Mouse (Mus musculus) limb, embryonic 13.5 days (tissue): ENCODE data around the gene Olfr159. TPM values are rescaled to one million over a fixed set of nuclear protein-coding genes. Genes with fewer than 3 reads are reported as not detected.

Experiments used
- ATAC-seq: fragments of 200-750 bp; cut with Nextera tagmentation; 2 replicates; pipeline ENCODE4 v1.8.0; 2017; ENCODE audit warnings: low read depth, moderate number of reproducible peaks, moderate TSS enrichment; ENCODE audit not compliant: low FRiP score
- H3K27ac ChIP-seq: fragments of 300-500 bp; sonication (generic); 2 replicates; pipeline ENCODE4 v1.5.1; 2015; ENCODE audit warnings: inconsistent platforms, mild to moderate bottlenecking, moderate library complexity
- H3K27me3 ChIP-seq: fragments of 300-500 bp; sonication (generic); 2 replicates; pipeline ENCODE4 v1.6.1; 2015; ENCODE audit warnings: mild to moderate bottlenecking, inconsistent platforms
- H3K36me3 ChIP-seq: fragments of 300-500 bp; sonication (generic); 2 replicates; pipeline ENCODE4 v1.6.1; 2015; ENCODE audit warnings: inconsistent platforms, mild to moderate bottlenecking, moderate library complexity
- H3K4me1 ChIP-seq: fragments of 300-500 bp; sonication (generic); 2 replicates; pipeline ENCODE4 v1.6.1; 2015; ENCODE audit warnings: inconsistent platforms
- H3K4me2 ChIP-seq: fragments of 300-500 bp; sonication (generic); replicated peaks from 2 replicates; pipeline ENCODE4 v1.6.1; 2015; ENCODE audit warnings: inconsistent platforms, mild to moderate bottlenecking, moderate library complexity
- H3K4me3 ChIP-seq: fragments of 300-500 bp; sonication (generic); 2 replicates; pipeline ENCODE4 v1.5.1; 2015; ENCODE audit warnings: moderate library complexity, mild to moderate bottlenecking, inconsistent platforms
- H3K9ac ChIP-seq: fragments of 300-500 bp; sonication (generic); 2 replicates; pipeline ENCODE4 v1.6.1; 2015; ENCODE audit warnings: mild to moderate bottlenecking, inconsistent platforms
- H3K9me3 ChIP-seq: fragments of 300-500 bp; sonication (generic); 2 replicates; pipeline ENCODE4 v1.6.1; 2016; ENCODE audit warnings: inconsistent platforms
- WGBS: fragments of 180-500 bp; shearing (Covaris S2); methylation state at CpG from one replicate; pipeline ENCODE4 v1.1.7; 2015; 5-methylcytosine and 5-hydroxymethylcytosine counted together
- polyA plus RNA-seq: library from polyadenylated mRNA; unstranded; fragments of >200 nt; fragmentation: Nextera tagmentation; extraction: Ambion mirVana; gene quantifications from 2 replicates; pipeline ENCODE4 v1.2.1, GENCODE M21; 2015

Gene Olfr159
- polyA plus RNA-seq, 1 experiment from 2014 or later, result not detected

DNA sequence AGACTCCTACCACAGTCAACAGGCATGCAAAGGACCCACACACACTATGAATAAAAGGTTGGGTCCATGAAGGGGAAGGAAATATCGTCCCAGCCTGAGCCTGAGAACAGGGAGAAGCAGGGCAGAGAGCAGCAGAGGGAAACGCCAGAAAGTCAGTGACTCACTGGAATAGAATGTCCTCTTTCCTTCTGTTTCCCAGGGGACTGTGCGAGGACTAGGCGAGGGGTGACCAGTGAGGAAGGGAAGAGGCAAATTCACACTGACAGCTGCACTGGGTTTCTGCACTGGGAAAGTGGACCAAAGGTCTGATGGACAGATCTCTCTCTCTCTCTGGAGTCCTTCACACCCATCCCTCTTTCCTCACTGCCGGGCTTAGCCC is 42.2 kb downstream of the Olfr159 start:
- WGBS, result 43% methylated on average over 5 of the region's 5 CpGs
- Histone ChIP-seq H3K9me3 (no peaks in the 10 kb centered on the region), H3K9ac (0 out of 2 replicates have a peak overlapping the region, but pooled peaks have one; percentile 8), H3K4me2 (no peak overlapping the region), H3K4me3 (no peak overlapping the region), H3K27ac (no peak overlapping the region), H3K27me3 (no peaks in the 10 kb centered on the region), H3K4me1 (peaks cover 63% of the 10 kb centered on the region), H3K36me3 (no peaks in the 10 kb centered on the region)
- no peak for ATAC-seq

DNA sequence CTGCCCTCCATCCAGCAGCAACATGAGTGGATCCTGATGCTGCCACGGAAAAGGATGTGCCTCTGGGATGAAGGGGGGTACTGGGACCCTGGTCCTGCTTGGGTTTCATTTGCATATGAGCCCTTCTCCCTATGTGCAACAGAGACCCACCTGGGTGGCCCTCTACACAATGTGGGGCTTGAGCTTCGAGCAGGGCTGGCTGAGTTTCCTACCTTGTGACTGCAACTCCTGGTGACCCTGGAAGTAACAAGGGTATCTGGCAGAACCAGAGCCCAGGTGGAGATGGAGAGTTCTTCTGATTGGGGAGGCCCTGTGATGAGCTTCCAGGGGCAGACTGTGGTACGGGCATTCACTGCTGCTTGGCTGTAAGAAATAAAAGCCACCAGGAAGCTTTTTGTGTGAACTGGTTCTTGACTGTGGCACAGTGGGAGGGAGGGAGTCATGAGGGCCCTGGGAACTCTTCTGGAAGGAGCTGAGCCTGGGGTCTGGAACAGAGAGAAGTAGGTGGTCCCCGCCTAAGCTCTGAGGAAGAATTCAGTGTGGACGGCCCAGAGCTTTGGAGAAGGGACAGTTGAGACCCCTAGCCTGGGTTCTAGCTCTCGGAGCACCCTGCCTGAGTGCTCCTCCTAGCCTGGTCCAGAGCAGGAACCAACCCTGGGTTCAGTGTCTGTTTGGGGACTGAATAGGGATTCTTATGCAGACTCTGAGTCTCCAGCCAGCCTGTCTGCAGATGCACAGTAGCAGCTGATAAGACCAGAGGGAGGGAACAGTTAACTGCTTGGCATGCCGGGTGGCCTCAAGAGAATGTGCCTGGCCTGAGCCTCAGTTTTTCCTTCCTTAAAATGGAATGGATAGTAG is 42.9 kb downstream of the Olfr159 start:
- no peaks in the 10 kb centered on the region for H3K27me3 ChIP-seq
- no peaks in the 10 kb centered on the region for H3K9me3 ChIP-seq
- peaks cover 63% of the 10 kb centered on the region for H3K4me1 ChIP-seq
- no peak overlapping the region; the same call in 1 of the 2 replicates for H3K27ac ChIP-seq
- H3K4me3 ChIP-seq, result no peak overlapping the region
- no peak overlapping the region for H3K4me2 ChIP-seq
- 0 out of 2 replicates have a peak overlapping the region, but pooled peaks have one; percentile 8 for H3K9ac ChIP-seq
- ATAC-seq, result no peak
- H3K36me3 ChIP-seq, result no peaks in the 10 kb centered on the region
- WGBS, result 69% methylated on average over 7 of the region's 7 CpGs

DNA sequence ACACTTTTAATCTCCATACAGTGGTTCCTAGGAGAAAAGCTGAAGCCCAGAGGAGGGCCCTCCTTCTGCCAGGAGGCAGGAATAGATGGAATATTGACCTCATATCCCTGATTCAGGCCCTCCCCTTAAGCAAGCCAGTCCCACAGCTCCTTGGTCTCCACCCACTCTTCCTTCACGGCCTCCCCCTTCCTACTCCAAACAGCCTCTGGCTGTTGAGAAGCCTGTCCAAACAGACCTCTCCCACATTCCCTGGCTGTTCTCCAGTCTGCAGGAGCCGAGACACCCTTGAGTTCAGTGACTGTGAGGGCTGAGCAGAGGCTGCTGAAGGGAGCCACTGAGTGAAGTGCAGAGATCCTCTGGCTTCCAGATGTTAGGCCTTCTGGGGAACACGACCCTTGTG is 43.8 kb downstream of the Olfr159 start, which contains the start of gene Hrct1:
TSS of gene Hrct1 (plus strand) at position 194 of the 400 bp plus-strand sequence.
- H3K36me3 ChIP-seq, result no peaks in the 10 kb centered on the region
- H3K4me1 ChIP-seq, result peaks cover 58% of the 10 kb centered on the region
- ATAC-seq, result peak; percentile 70
- no peak within 1 kb of the TSS for H3K4me3 ChIP-seq
- no peak within 1 kb of the TSS for H3K4me2 ChIP-seq
- peak within 1 kb of the TSS; percentile 7; the same call in 1 of the 2 replicates for H3K27ac ChIP-seq
- H3K9ac ChIP-seq, result no peak within 1 kb of the TSS
- H3K27me3 ChIP-seq, result no peaks in the 10 kb centered on the region
- 23% methylated on average over 3 of the region's 3 CpGs for WGBS
- no peaks in the 10 kb centered on the region for H3K9me3 ChIP-seq

DNA sequence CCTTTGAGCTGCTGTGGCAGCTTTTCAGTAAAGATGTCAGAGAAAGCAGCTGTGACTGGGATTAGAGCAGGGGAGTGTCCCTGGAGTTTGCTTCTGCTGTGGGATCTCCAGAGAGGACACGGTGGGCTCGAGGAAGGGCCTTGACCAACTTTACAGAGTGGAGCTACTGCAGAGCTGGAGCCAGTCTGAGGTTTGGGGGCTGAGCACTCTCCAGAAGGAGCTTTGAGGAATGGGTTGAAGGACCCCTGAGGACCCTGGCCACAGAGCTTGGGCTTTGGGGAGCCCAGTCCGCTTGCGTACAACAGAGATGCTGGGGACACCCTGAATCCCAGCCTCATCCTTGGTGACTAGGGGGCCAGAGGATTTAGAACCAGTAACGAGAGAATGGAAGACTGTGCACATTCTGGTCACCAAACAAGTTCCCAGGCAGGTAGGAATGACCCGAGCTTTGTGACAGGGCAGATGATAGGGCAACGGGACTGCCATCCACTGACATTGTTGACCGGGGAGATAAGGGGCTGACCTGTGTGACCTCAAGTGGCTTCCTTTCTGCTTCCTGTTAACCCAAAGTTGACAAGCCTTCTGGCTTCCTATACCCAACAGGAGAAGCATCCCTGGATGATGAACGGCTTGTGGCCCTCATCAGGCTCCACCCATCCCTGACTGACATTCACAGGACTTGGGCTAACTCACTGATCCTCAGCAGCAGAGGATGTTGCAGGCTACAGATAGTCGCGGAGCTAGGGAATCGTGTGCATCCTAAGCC is 44.4 kb downstream of the Olfr159 start:
- 64% methylated on average over 12 of the region's 12 CpGs for WGBS
- H3K27me3 ChIP-seq, result no peaks in the 10 kb centered on the region
- H3K4me2 ChIP-seq, result no peak overlapping the region
- H3K4me3 ChIP-seq, result no peak overlapping the region
- H3K4me1 ChIP-seq, result peaks cover 57% of the 10 kb centered on the region
- ATAC-seq, result 0 out of 2 replicates have a peak, but pooled peaks have one; percentile 12
- no peak overlapping the region for H3K27ac ChIP-seq
- no peaks in the 10 kb centered on the region for H3K9me3 ChIP-seq
- H3K36me3 ChIP-seq, result no peaks in the 10 kb centered on the region
- no peak overlapping the region for H3K9ac ChIP-seq

DNA sequence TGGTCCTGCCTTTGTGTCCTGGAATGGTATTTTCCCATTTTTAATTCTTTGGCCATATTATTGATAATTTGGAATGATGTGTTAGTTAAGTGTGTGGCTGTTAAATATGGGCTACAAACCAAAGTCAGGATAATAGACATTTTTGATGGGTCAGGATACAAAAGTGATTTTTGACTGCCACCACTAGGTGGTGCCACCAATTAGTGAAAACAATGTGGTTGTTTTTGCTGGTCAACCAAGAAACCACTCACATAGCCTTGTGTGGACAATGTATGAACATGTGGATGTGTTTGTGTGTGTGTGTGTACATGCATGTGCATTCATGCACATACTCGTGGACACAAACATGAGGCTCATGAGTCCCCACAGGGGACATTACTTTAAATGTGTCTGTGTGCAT is 46.0 kb downstream of the Olfr159 start:
- Histone ChIP-seq H3K4me2 (no peak overlapping the region), H3K9me3 (no peaks in the 10 kb centered on the region), H3K4me1 (peaks cover 40% of the 10 kb centered on the region), H3K4me3 (no peak overlapping the region), H3K27ac (no peak overlapping the region), H3K9ac (no peak overlapping the region), H3K27me3 (no peaks in the 10 kb centered on the region), H3K36me3 (no peaks in the 10 kb centered on the region)
- WGBS, result 28% methylated on average over 1 of the region's 1 CpGs
- ATAC-seq, result no peak

DNA sequence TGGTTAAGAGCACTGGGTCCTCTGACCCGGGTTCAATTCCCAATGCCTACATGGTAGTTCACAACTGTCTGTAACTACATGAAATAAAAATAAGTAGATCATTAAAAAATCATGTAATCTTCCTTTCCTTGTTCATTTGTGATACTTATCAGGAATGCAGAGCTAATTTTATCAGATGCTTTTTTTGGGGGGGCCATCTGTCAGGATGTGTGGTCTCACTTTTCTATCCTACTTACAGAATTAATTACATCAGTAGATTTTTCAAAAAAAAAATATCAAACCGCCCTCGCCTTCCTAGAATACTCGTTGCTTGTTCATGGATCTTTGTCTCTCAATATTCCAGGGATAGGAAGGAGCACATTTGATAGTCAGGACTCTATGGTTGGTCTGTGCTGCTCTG is 48.6 kb downstream of the Olfr159 start:
- H3K9ac ChIP-seq, result no peak overlapping the region
- H3K4me2 ChIP-seq, result no peak overlapping the region
- no peaks in the 10 kb centered on the region for H3K9me3 ChIP-seq
- no peak overlapping the region for H3K4me3 ChIP-seq
- no peak for ATAC-seq
- H3K27ac ChIP-seq, result no peak overlapping the region
- no peaks in the 10 kb centered on the region for H3K27me3 ChIP-seq
- WGBS, result 84% methylated on average over 4 of the region's 4 CpGs
- H3K36me3 ChIP-seq, result no peaks in the 10 kb centered on the region
- peaks cover 14% of the 10 kb centered on the region; the same call in 1 of the 2 replicates for H3K4me1 ChIP-seq

DNA sequence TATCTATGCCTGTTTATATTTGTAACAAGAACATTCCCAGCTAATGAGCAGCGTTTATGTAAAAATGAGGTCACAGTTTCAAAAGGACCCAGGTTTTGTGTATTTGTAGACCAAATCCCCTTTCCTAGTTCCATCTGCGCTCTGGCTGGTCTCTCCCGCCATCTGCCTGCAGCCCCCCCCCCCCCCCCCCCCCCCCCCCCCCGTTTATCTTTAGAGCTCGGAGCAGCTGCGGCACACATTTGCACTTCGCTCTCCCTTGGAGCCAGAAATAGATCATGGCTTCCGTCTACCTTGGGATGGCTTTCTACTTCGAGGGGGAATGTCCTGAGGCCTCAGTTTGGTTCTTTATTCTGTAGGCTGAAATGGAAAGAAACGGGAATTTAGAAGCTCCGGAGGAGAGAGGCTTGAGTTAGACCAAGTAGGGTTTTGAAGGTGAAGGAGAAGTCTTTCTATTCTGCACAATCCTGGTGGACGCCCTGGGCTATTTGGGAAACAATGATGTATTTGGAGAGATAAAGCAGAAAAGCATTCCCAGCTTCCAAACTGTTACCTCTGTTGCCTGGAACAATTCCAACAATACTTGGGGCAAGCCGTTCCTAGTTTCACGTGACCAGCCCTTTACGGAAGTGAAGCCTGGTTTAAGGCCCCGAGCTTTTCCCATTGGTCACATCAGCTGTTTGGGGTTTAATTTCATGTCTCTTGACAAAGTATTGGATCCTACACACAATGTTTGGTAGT is 50.1 kb downstream of the Olfr159 start:
- H3K4me2 ChIP-seq, result no peak overlapping the region
- H3K9ac ChIP-seq, result no peak overlapping the region
- H3K27me3 ChIP-seq, result no peaks in the 10 kb centered on the region
- 43% methylated on average over 14 of the region's 16 CpGs for WGBS
- ATAC-seq, result no peak
- H3K36me3 ChIP-seq, result no peaks in the 10 kb centered on the region
- H3K27ac ChIP-seq, result peak overlapping the region; percentile 33; the same call in 1 of the 2 replicates
- no peaks in the 10 kb centered on the region for H3K9me3 ChIP-seq
- no peak overlapping the region for H3K4me3 ChIP-seq
- H3K4me1 ChIP-seq, result no peaks in the 10 kb centered on the region

Other genes starting within 250 kb of the Olfr159 start
- 370 and 372 TPM in 2 replicates for gene Tpm2, start 247.2 kb downstream of the Olfr159 start, polyA plus RNA-seq
- 58.7 and 60.0 TPM in 2 replicates for gene Creb3, start 208.7 kb downstream of the Olfr159 start, polyA plus RNA-seq
- 60.4 and 63.6 TPM in 2 replicates for gene Tln1, start 208.3 kb downstream of the Olfr159 start, polyA plus RNA-seq
- 35.0 and 38.5 TPM in 2 replicates for gene Rgp1, start 192.3 kb downstream of the Olfr159 start, polyA plus RNA-seq
- 26.9 and 27.0 TPM in 2 replicates for gene Gba2, start 192.1 kb downstream of the Olfr159 start, polyA plus RNA-seq
- gene Msmp, start 186.5 kb downstream of the Olfr159 start, polyA plus RNA-seq, result 1.4 and 2.2 TPM in 2 replicates
- 18.7 and 20.2 TPM in 2 replicates for gene Npr2, start 139.1 kb downstream of the Olfr159 start, polyA plus RNA-seq
- gene Spag8, start 117.4 kb downstream of the Olfr159 start, polyA plus RNA-seq, result 0.84 and 1.00 TPM in 2 replicates
- gene Hint2, start 114.5 kb downstream of the Olfr159 start, polyA plus RNA-seq, result 78.3 and 90.2 TPM in 2 replicates
- 7.8 and 8.2 TPM in 2 replicates for gene Tmem8b, start 102.0 kb downstream of the Olfr159 start, polyA plus RNA-seq
- 2.5 and 2.6 TPM in 2 replicates for gene Fam221b, start 101.9 kb downstream of the Olfr159 start, polyA plus RNA-seq
- not detected in 2 replicates for gene Olfr70, start 70.2 kb downstream of the Olfr159 start, polyA plus RNA-seq
- gene Olfr71, start 60.8 kb downstream of the Olfr159 start, polyA plus RNA-seq, result not detected in 2 replicates
- 1.7 and 2.3 TPM in 2 replicates for gene Hrct1, start 43.8 kb downstream of the Olfr159 start, polyA plus RNA-seq
- 0.33 and 0.63 TPM in 2 replicates for gene Spaar, start 41.0 kb downstream of the Olfr159 start, polyA plus RNA-seq
- 0.18 and 0.20 TPM in 2 replicates for gene Olfr156, start 52.9 kb upstream of the Olfr159 start, polyA plus RNA-seq
- gene Olfr157, start 69.2 kb upstream of the Olfr159 start, polyA plus RNA-seq, result not detected in 2 replicates
- gene Olfr155, start 80.6 kb upstream of the Olfr159 start, polyA plus RNA-seq, result not detected in 2 replicates
- 35.7 and 36.3 TPM in 2 replicates for gene Reck, start 104.5 kb upstream of the Olfr159 start, polyA plus RNA-seq
- gene Glipr2, start 186.4 kb upstream of the Olfr159 start, polyA plus RNA-seq, result 124 and 125 TPM in 2 replicates
- not detected in 2 replicates for gene Ccin, start 212.5 kb upstream of the Olfr159 start, polyA plus RNA-seq
- 246 and 261 TPM in 2 replicates for gene Clta, start 233.4 kb upstream of the Olfr159 start, polyA plus RNA-seq